In genomic region chr4:155563400-155564231, GRCm38 (mm10) we compare ENCODE assay signal across 8 mouse cellular contexts. TPM values are rescaled to one million over a fixed set of nuclear protein-coding genes. Genes with fewer than 3 reads are reported as not detected.
A peak's percentile ranks its signal among the peaks of the same experiment; 100 is the strongest.
DNase-seq lines count a peak whose midpoint lies in the region; ATAC-seq and TF ChIP-seq lines count a peak whose summit lies in the region.

No protein-coding gene starts in this region.

- intact Hi-C loops in heart, postnatal 25 days (cut with DNase I): no loop called here

- peak; percentile 29; the same call in 1 of the 2 replicates for TF ChIP-seq CTCF in lung, adult 2 months (IDR thresholded peaks at IDR 0.05; ENCODE audit: insufficient read depth, low read length)

- TF ChIP-seq POLR2A in lung, adult 2 months (IDR thresholded peaks at IDR 0.05; ENCODE audit: borderline replicate concordance, extremely low read depth, low read depth, low read length): peak; percentile 73; the same call in 1 of the 2 replicates

- H3K4me3 ChIP-seq in ES-E14 (ENCODE audit: insufficient read depth in 1 of 2, low read depth in 1 of 2, low read length in 2 of 2, poor library complexity in 1 of 2, severe bottlenecking in 1 of 2): peak overlapping the region; percentile 79 to 97
- H3K4me3 ChIP-seq in forebrain, embryonic 15.5 days: peak overlapping the region; percentile 88
- peak overlapping the region; percentile 79 for H3K4me3 ChIP-seq in lung, adult 2 months (replicated peaks; ENCODE audit: extremely low read depth, low read depth, low read length)

- peak; percentile 99 for DNase-seq in ES-E14 (ENCODE audit: low read depth, low spot score)
- peak; percentile 96 for DNase-seq in cerebellum, adult 11-12 months
- peak; percentile 93 for DNase-seq in heart, postnatal 25 days (ENCODE audit: low spot score)
- peak; percentile 89 to 94 for DNase-seq in layer of hippocampus, adult 18-20 months (ENCODE audit: low spot score in 2 of 2)
- peak; percentile 99 for DNase-seq in lung, adult 2 months
- peak; percentile 94 to 97 for DNase-seq in thymus, adult 18-20 months

- peaks cover 6 to 13% of the 10 kb centered on the region in 2 experiments; a peak in 3 of 4 replicates for H3K4me1 ChIP-seq in ES-E14 (ENCODE audit: control insufficient read depth in 2 of 2, insufficient read depth in 2 of 2, low read length in 2 of 2, poor library complexity in 1 of 2)
- H3K4me1 ChIP-seq in forebrain, embryonic 15.5 days: peaks cover 29% of the 10 kb centered on the region
- H3K4me1 ChIP-seq in lung, adult 2 months (ENCODE audit: control insufficient read depth, insufficient read depth, low read length): peaks cover 21% of the 10 kb centered on the region

- peak overlapping the region; percentile 82 for H3K4me2 ChIP-seq in forebrain, embryonic 15.5 days (replicated peaks)

- in situ Hi-C loops in ES-E14 (cut with MboI; ENCODE audit: low sequenced_read_pairs in 2 of 2, unreplicated experiment in 2 of 2): no loop called here

- H3K36me3 ChIP-seq in ES-E14 (ENCODE audit: control insufficient read depth, insufficient read depth, low read length, poor library complexity, severe bottlenecking): peaks cover 21% of the 10 kb centered on the region
- peaks cover 26% of the 10 kb centered on the region for H3K36me3 ChIP-seq in forebrain, embryonic 15.5 days

- H3K9me3 ChIP-seq in ES-E14 (ENCODE audit: control insufficient read depth, insufficient read depth, low read depth, low read length): no peaks in the 10 kb centered on the region
- no peaks in the 10 kb centered on the region for H3K9me3 ChIP-seq in forebrain, embryonic 15.5 days

- H3K27ac ChIP-seq in ES-E14 (ENCODE audit: insufficient read depth, low read depth, low read length, poor library complexity, severe bottlenecking): peak overlapping the region; percentile 92
- peak overlapping the region; percentile 84 for H3K27ac ChIP-seq in forebrain, embryonic 15.5 days (replicated peaks)

- peak overlapping the region; percentile 98 for H3K9ac ChIP-seq in ES-E14 (ENCODE audit: insufficient read depth, low read depth, low read length, poor library complexity, severe bottlenecking)
- H3K9ac ChIP-seq in forebrain, embryonic 15.5 days (replicated peaks): peak overlapping the region; percentile 88

- no peaks in the 10 kb centered on the region for H3K27me3 ChIP-seq in forebrain, embryonic 15.5 days

- ATAC-seq in forebrain, embryonic 15.5 days (replicated peaks): peak; percentile 98
- peak; percentile 75 for ATAC-seq in neutrophil, adult 5-6 weeks (ENCODE audit: extremely low read depth, insufficient number of reproducible peaks, low FRiP score, poor library complexity, severe bottlenecking)

- WGBS in forebrain, embryonic 15.5 days: under 1% methylated on average over 65 of the region's 69 CpGs
- under 1% methylated on average over 68 of the region's 69 CpGs for WGBS in lung, adult 2 months

TF ChIP-seq in ES-E14, 5 proteins besides CTCF, POLR2A, EP300 and RAD21:
- TF ChIP-seq HCFC1 (IDR thresholded peaks at IDR 0.05; ENCODE audit: borderline replicate concordance, insufficient read depth, low read length) (0 out of 2 replicates have a peak, but pooled peaks have one; percentile 58), CHD2 (IDR thresholded peaks at IDR 0.05; ENCODE audit: low read depth, low read length) (no peak), MAFK (IDR thresholded peaks at IDR 0.05; ENCODE audit: insufficient read depth, low read depth, low read length) (no peak)

RNA-seq across cellular contexts. Expression of gene Nadk, which starts 1.4 kb away (rescaled TPM):
- total RNA-seq in ES-E14 (2012; rRNA removed): 73.5 and 88.5 TPM in 2 replicates
- 109 and 110 TPM in 2 replicates for polyA plus RNA-seq in forebrain, embryonic 15.5 days (2015; fragmentation: Nextera tagmentation; extraction: Ambion mirVana)
- total RNA-seq in heart, postnatal 25 days (2021): 10 to 100 TPM; 36.6 to 37.3 TPM
- total RNA-seq in layer of hippocampus, adult 18-20 months (2021): 10 to 100 TPM; 65.4 to 69.2 TPM
- polyA plus RNA-seq in lung, adult 2 months (2012; rRNA removed): 110 and 119 TPM in 2 replicates
- 281 and 295 TPM in 2 replicates for total RNA-seq in neutrophil, adult 5-6 weeks (2017)

RNA-seq across cellular contexts. Expression of gene Slc35e2, which starts 37.6 kb away (rescaled TPM):
- 25.5 and 33.5 TPM in 2 replicates for total RNA-seq in ES-E14 (2012; rRNA removed)
- polyA plus RNA-seq in forebrain, embryonic 15.5 days (2015; fragmentation: Nextera tagmentation; extraction: Ambion mirVana): 10.9 and 12.9 TPM in 2 replicates
- 1 to 10 TPM; 7.8 to 7.9 TPM for total RNA-seq in heart, postnatal 25 days (2021)
- 10 to 100 TPM; 39.3 to 42.3 TPM for total RNA-seq in layer of hippocampus, adult 18-20 months (2021)
- 5.2 and 6.6 TPM in 2 replicates for polyA plus RNA-seq in lung, adult 2 months (2012; rRNA removed)
- 10.0 and 11.3 TPM in 2 replicates for total RNA-seq in neutrophil, adult 5-6 weeks (2017)

Comparison
In these comparisons a context has a peak if more than half of its experiments do, and no peak if none do; other contexts are left out.
1. Peak in every context shown above with its lines: DNase-seq, ATAC-seq, H3K4me3 ChIP-seq and H3K27ac ChIP-seq.